9 mouse cellular contexts compared by ENCODE assay signal in genomic region chr17:3246665-3247370, GRCm38 (mm10).
A peak's percentile ranks its signal among the peaks of the same experiment; 100 is the strongest.
DNase-seq lines count a peak whose midpoint lies in the region; ATAC-seq and TF ChIP-seq lines count a peak whose summit lies in the region.
"Had no signal": no experiment of that assay in that cellular context is flagged by ENCODE, and none has a peak within 500 bp of the region (broad histone marks: within the 10 kb centered on the region; RNA-seq: fewer than 3 reads in every experiment).

No protein-coding gene starts in this region.

- no peak for DNase-seq in layer of hippocampus, adult 2 months (ENCODE audit: low spot score in 2 of 2)
- no peak for DNase-seq in layer of hippocampus, adult 18-20 months (ENCODE audit: low spot score in 2 of 2)
- DNase-seq in layer of hippocampus, postnatal 25 days (ENCODE audit: extremely low spot score in 1 of 2, low spot score in 1 of 2): no peak
- no peak for DNase-seq in right cerebral cortex, postnatal 10 days (ENCODE audit: low spot score in 2 of 2)
- DNase-seq in thymus, postnatal 4 days: no peak
- DNase-seq: gastrocnemius, postnatal 10 days had no signal

- peaks cover 23% of the 10 kb centered on the region for H3K4me1 ChIP-seq in intestine, embryonic 15.5 days (replicated peaks)
- H3K4me1 ChIP-seq in midbrain, embryonic 16.5 days (ENCODE audit: control insufficient read depth, insufficient read depth, low read length): peaks cover 33% of the 10 kb centered on the region

- H3K27me3 ChIP-seq in intestine, embryonic 15.5 days (replicated peaks): no peaks in the 10 kb centered on the region
- no peaks in the 10 kb centered on the region for H3K27me3 ChIP-seq in midbrain, embryonic 16.5 days (ENCODE audit: control insufficient read depth, insufficient read depth, low read depth, low read length)

- ATAC-seq in common myeloid progenitor, adult 5-6 weeks (replicated peaks; ENCODE audit: low read depth, poor library complexity, severe bottlenecking): peak; percentile 74
- 0 out of 2 replicates have a peak, but pooled peaks have one; percentile 18 for ATAC-seq in intestine, embryonic 15.5 days
- ATAC-seq in midbrain, embryonic 16.5 days: peak; percentile 62

- 30% methylated on average over 7 of the region's 7 CpGs for WGBS in intestine, embryonic 15.5 days
- 25% methylated on average over 7 of the region's 7 CpGs for WGBS in midbrain, embryonic 16.5 days

- no peaks in the 10 kb centered on the region for H3K9me3 ChIP-seq in intestine, embryonic 15.5 days
- no peaks in the 10 kb centered on the region for H3K9me3 ChIP-seq in midbrain, embryonic 16.5 days (replicated peaks; ENCODE audit: control insufficient read depth, low read length, poor library complexity, severe bottlenecking)

- no peak overlapping the region for H3K4me2 ChIP-seq in intestine, embryonic 15.5 days (replicated peaks)
- H3K4me2 ChIP-seq in midbrain, embryonic 16.5 days (ENCODE audit: low read length): no peak overlapping the region

- peak overlapping the region; percentile 11; the same call in 1 of the 2 replicates for H3K27ac ChIP-seq in layer of hippocampus, adult 2 months
- H3K27ac ChIP-seq in intestine, embryonic 15.5 days: 0 out of 2 replicates have a peak overlapping the region, but pooled peaks have one; percentile 22
- peak overlapping the region; percentile 60 for H3K27ac ChIP-seq in midbrain, embryonic 16.5 days (ENCODE audit: low read length)

- no peaks in the 10 kb centered on the region for H3K36me3 ChIP-seq in intestine, embryonic 15.5 days
- no peaks in the 10 kb centered on the region for H3K36me3 ChIP-seq in midbrain, embryonic 16.5 days (ENCODE audit: control insufficient read depth, insufficient read depth, low read length)

- no peak overlapping the region for H3K9ac ChIP-seq in intestine, embryonic 15.5 days
- H3K9ac ChIP-seq in midbrain, embryonic 16.5 days (ENCODE audit: low read depth, low read length): no peak overlapping the region

- no peak overlapping the region for H3K4me3 ChIP-seq in layer of hippocampus, adult 2 months
- H3K4me3 ChIP-seq in intestine, embryonic 15.5 days (replicated peaks): no peak overlapping the region
- H3K4me3 ChIP-seq in midbrain, embryonic 16.5 days (ENCODE audit: low read depth, low read length): no peak overlapping the region

- no peak for TF ChIP-seq CTCF in layer of hippocampus, adult 2 months (conservative IDR thresholded peaks at IDR 0.05)

Comparison
In these comparisons a context has a peak if more than half of its experiments do, and no peak if none do; other contexts are left out.
1. ATAC-seq: peak in every context shown above with its lines; median percentile 74 in common myeloid progenitor, adult 5-6 weeks; 62 in midbrain, embryonic 16.5 days; 18 in intestine, embryonic 15.5 days.